Mouse (Mus musculus) heart, postnatal 0 days (tissue): ENCODE measurements at regions not wholly inside any gene's neighbourhood (a gene's known extent, or its start where the extent isn't known, plus 50 kb on each side); places are given as distances from the start of the nearest gene placed in this dataset.

Source experiments
- CTCF ChIP-seq: IDR thresholded peaks from 2 replicates; pipeline ENCODE4 v1.5.1; 2016; ENCODE audit warnings: antibody characterized with exemption, control low read depth, low read depth
- EP300 ChIP-seq: IDR thresholded peaks from 2 replicates; pipeline ENCODE4 v1.6.1; 2016; ENCODE audit warnings: antibody characterized with exemption, low read depth

DNA sequence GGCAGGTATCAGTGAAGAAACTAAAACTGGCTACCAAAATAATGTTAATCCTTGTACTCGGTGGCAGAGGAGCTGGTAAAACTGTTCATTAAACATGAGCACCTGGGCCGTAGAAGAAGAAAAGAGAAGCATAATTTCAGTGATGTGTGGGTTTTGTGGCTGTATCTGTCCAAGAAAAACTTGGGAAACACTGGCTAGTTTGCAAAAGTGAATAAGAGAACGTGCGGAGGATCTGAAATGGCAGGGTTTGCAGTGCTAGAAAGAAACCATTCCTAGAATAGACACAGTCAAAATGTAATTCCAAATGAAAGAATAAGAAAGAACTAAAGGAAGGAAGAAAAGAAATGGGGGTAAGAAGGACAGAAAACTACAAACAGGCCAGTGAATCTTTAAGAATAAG is 2000.8 kb upstream of the 5930422O12Rik start:
- no peak for TF ChIP-seq EP300
- no peak for TF ChIP-seq CTCF
